Mouse (Mus musculus): Measurements from ENCODE around the gene Irs1. TPM values are rescaled to one million over a fixed set of nuclear protein-coding genes. Genes with fewer than 3 reads are reported as not detected.

The Irs1 gene
- polyA plus RNA-seq, 2 experiments = 0.66 to 0.94 TPM

GRCm38 (mm10) chr1:82260055-82260454 is 31.2 kb downstream of the Irs1 start:
- no peaks in the 10 kb centered on the region for H3K36me3 ChIP-seq (replicated peaks; ENCODE audit: control insufficient read depth, insufficient read depth, low read depth)
- no peak overlapping the region for H3K4me3 ChIP-seq (ENCODE audit: insufficient read depth in 1 of 2, low read depth in 2 of 2, low read length in 2 of 2)
- ATAC-seq (ENCODE audit: insufficient read depth) (no peak), DNase-seq (ENCODE audit: low read depth in 3 of 3, low spot score in 3 of 3) (no peak)
- 0 out of 4 replicates have a peak, but pooled peaks cover 0 to 2% of the 10 kb centered on the region in 2 experiments for H3K4me1 ChIP-seq (replicated peaks; ENCODE audit: control insufficient read depth in 2 of 2, insufficient read depth in 2 of 2, low read length in 1 of 2)
- no peak overlapping the region for H3K27ac ChIP-seq
- H3K9ac ChIP-seq (replicated peaks) = no peak overlapping the region
- 61% methylated on average over 3 of the region's 3 CpGs for WGBS (ENCODE audit: insufficient replicate concordance)
- H3K9me3 ChIP-seq (ENCODE audit: control insufficient read depth, low read length) = no peaks in the 10 kb centered on the region
- no peak for TF ChIP-seq CTCF (IDR thresholded peaks at IDR 0.05; ENCODE audit: low read depth)
- no peak for TF ChIP-seq EP300 (IDR thresholded peaks at IDR 0.05; ENCODE audit: low read depth)
- no peaks in the 10 kb centered on the region for H3K27me3 ChIP-seq (ENCODE audit: control insufficient read depth, insufficient read depth, low read length)
- H3K4me2 ChIP-seq (ENCODE audit: low read depth) = no peak overlapping the region

- ATAC-seq (ENCODE audit: insufficient read depth) (no peak), DNase-seq (ENCODE audit: low read depth in 3 of 3, low spot score in 3 of 3) (no peak)
- Histone ChIP-seq H3K9ac (replicated peaks) (no peak overlapping the region), H3K27me3 (ENCODE audit: control insufficient read depth, insufficient read depth, low read length) (no peaks in the 10 kb centered on the region), H3K4me3 (ENCODE audit: insufficient read depth in 1 of 2, low read depth in 2 of 2, low read length in 2 of 2) (no peak overlapping the region), H3K9me3 (ENCODE audit: control insufficient read depth, low read length) (no peaks in the 10 kb centered on the region), H3K4me2 (ENCODE audit: low read depth) (no peak overlapping the region), H3K27ac (no peak overlapping the region), H3K4me1 (replicated peaks; ENCODE audit: control insufficient read depth in 2 of 2, insufficient read depth in 2 of 2, low read length in 1 of 2) (0 out of 4 replicates have a peak, but pooled peaks cover 0 to 2% of the 10 kb centered on the region in 2 experiments), H3K36me3 (replicated peaks; ENCODE audit: control insufficient read depth, insufficient read depth, low read depth) (no peaks in the 10 kb centered on the region)
- TF ChIP-seq EP300 (IDR thresholded peaks at IDR 0.05; ENCODE audit: low read depth) = no peak
- no peak for TF ChIP-seq CTCF (IDR thresholded peaks at IDR 0.05; ENCODE audit: low read depth)
- WGBS (ENCODE audit: insufficient replicate concordance) = 57% methylated on average over 7 of the region's 7 CpGs
Observed at GRCm38 (mm10) chr1:82258331-82258730, 32.9 kb downstream of the Irs1 start.

GRCm38 (mm10) chr1:82257457-82257856 is 33.8 kb downstream of the Irs1 start:
- no peak overlapping the region for H3K4me3 ChIP-seq (ENCODE audit: insufficient read depth in 1 of 2, low read depth in 2 of 2, low read length in 2 of 2)
- no peak overlapping the region for H3K27ac ChIP-seq
- H3K36me3 ChIP-seq (replicated peaks; ENCODE audit: control insufficient read depth, insufficient read depth, low read depth) = no peaks in the 10 kb centered on the region
- H3K27me3 ChIP-seq (ENCODE audit: control insufficient read depth, insufficient read depth, low read length) = no peaks in the 10 kb centered on the region
- H3K9ac ChIP-seq (replicated peaks) = no peak overlapping the region
- no peaks in the 10 kb centered on the region for H3K9me3 ChIP-seq (ENCODE audit: control insufficient read depth, low read length)
- WGBS (ENCODE audit: insufficient replicate concordance) = 47% methylated on average over 5 of the region's 5 CpGs
- TF ChIP-seq EP300 (IDR thresholded peaks at IDR 0.05; ENCODE audit: low read depth) = no peak
- TF ChIP-seq CTCF (IDR thresholded peaks at IDR 0.05; ENCODE audit: low read depth) = no peak
- H3K4me1 ChIP-seq (replicated peaks; ENCODE audit: control insufficient read depth in 2 of 2, insufficient read depth in 2 of 2, low read length in 1 of 2) = 0 out of 4 replicates have a peak, but pooled peaks cover 0 to 2% of the 10 kb centered on the region in 2 experiments
- ATAC-seq (ENCODE audit: insufficient read depth) (no peak), DNase-seq (ENCODE audit: low read depth in 3 of 3, low spot score in 3 of 3) (no peak)
- H3K4me2 ChIP-seq (ENCODE audit: low read depth) = no peak overlapping the region

GRCm38 (mm10) chr1:82253789-82254445 is 37.3 kb downstream of the Irs1 start:
- no peak for DNase-seq (ENCODE audit: low read depth in 3 of 3, low spot score in 3 of 3)
- H3K4me3 ChIP-seq (ENCODE audit: insufficient read depth in 1 of 2, low read depth in 2 of 2, low read length in 2 of 2) = no peak overlapping the region
- no peak overlapping the region for H3K9ac ChIP-seq (replicated peaks)
- WGBS (ENCODE audit: insufficient replicate concordance) = 69% methylated on average over 9 of the region's 9 CpGs
- no peaks in the 10 kb centered on the region for H3K9me3 ChIP-seq (ENCODE audit: control insufficient read depth, low read length)
- ATAC-seq (ENCODE audit: insufficient read depth) = no peak
- H3K27ac ChIP-seq = no peak overlapping the region
- no peaks in the 10 kb centered on the region for H3K36me3 ChIP-seq (replicated peaks; ENCODE audit: control insufficient read depth, insufficient read depth, low read depth)
- H3K27me3 ChIP-seq (ENCODE audit: control insufficient read depth, insufficient read depth, low read length) = no peaks in the 10 kb centered on the region
- H3K4me1 ChIP-seq (replicated peaks; ENCODE audit: control insufficient read depth in 2 of 2, insufficient read depth in 2 of 2, low read length in 1 of 2) = 0 out of 4 replicates have a peak, but pooled peaks cover 0 to 2% of the 10 kb centered on the region in 2 experiments
- TF ChIP-seq CTCF (IDR thresholded peaks at IDR 0.05; ENCODE audit: low read depth) (no peak), EP300 (IDR thresholded peaks at IDR 0.05; ENCODE audit: low read depth) (no peak)
- no peak overlapping the region for H3K4me2 ChIP-seq (ENCODE audit: low read depth)

- H3K9me3 ChIP-seq (ENCODE audit: control insufficient read depth, low read length) = no peaks in the 10 kb centered on the region
- no peak overlapping the region for H3K27ac ChIP-seq
- 50% methylated on average over 10 of the region's 10 CpGs for WGBS (ENCODE audit: insufficient replicate concordance)
- no peak overlapping the region for H3K9ac ChIP-seq (replicated peaks)
- no peak overlapping the region for H3K4me3 ChIP-seq (ENCODE audit: insufficient read depth in 1 of 2, low read depth in 2 of 2, low read length in 2 of 2)
- no peaks in the 10 kb centered on the region for H3K36me3 ChIP-seq (replicated peaks; ENCODE audit: control insufficient read depth, insufficient read depth, low read depth)
- ATAC-seq (ENCODE audit: insufficient read depth) (no peak), DNase-seq (ENCODE audit: low read depth in 3 of 3, low spot score in 3 of 3) (no peak)
- no peaks in the 10 kb centered on the region for H3K27me3 ChIP-seq (ENCODE audit: control insufficient read depth, insufficient read depth, low read length)
- peaks cover 0 to 5% of the 10 kb centered on the region in 2 experiments; a peak in 1 of 4 replicates for H3K4me1 ChIP-seq (replicated peaks; ENCODE audit: control insufficient read depth in 2 of 2, insufficient read depth in 2 of 2, low read length in 1 of 2)
- TF ChIP-seq EP300 (IDR thresholded peaks at IDR 0.05; ENCODE audit: low read depth) (no peak), CTCF (IDR thresholded peaks at IDR 0.05; ENCODE audit: low read depth) (no peak)
- H3K4me2 ChIP-seq (ENCODE audit: low read depth) = no peak overlapping the region
Observed at GRCm38 (mm10) chr1:82247221-82247951, 43.8 kb downstream of the Irs1 start.

All from liver, embryonic 14.5 days (tissue).